Mouse (Mus musculus): ENCODE results near the gene Trpv4. TPM values are rescaled to one million over a fixed set of nuclear protein-coding genes. Genes with fewer than 3 reads are reported as not detected.
A peak's percentile ranks its signal among the peaks of the same experiment; 100 is the strongest.

Gene Trpv4
- polyA plus RNA-seq, 1 experiment: 1.5 TPM

- Histone ChIP-seq H3K9me3 (no peaks in the 10 kb centered on the region), H3K4me1 (peaks cover 71% of the 10 kb centered on the region), H3K36me3 (replicated peaks; ENCODE audit: low read length) (no peaks in the 10 kb centered on the region), H3K4me3 (replicated peaks) (no peak overlapping the region), H3K27me3 (replicated peaks) (peaks cover 80% of the 10 kb centered on the region)
- no peak for TF ChIP-seq FLI1 (IDR thresholded peaks at IDR 0.05; ENCODE audit: low read length)
- TF ChIP-seq GATA1 (IDR thresholded peaks at IDR 0.05; ENCODE audit: borderline replicate concordance, low read length): no peak
Measured at GRCm38 (mm10) chr5:114651449-114651848, 6.8 kb downstream of the Trpv4 start.

- no peaks in the 10 kb centered on the region for H3K36me3 ChIP-seq (replicated peaks; ENCODE audit: low read length)
- H3K27me3 ChIP-seq (replicated peaks): peaks cover 77% of the 10 kb centered on the region
- H3K4me3 ChIP-seq (replicated peaks): peak overlapping the region; percentile 46
- TF ChIP-seq FLI1 (IDR thresholded peaks at IDR 0.05; ENCODE audit: low read length): no peak
- no peak for TF ChIP-seq GATA1 (IDR thresholded peaks at IDR 0.05; ENCODE audit: borderline replicate concordance, low read length)
- H3K9me3 ChIP-seq: no peaks in the 10 kb centered on the region
- H3K4me1 ChIP-seq: peaks cover 73% of the 10 kb centered on the region
Measured at GRCm38 (mm10) chr5:114651002-114651401, 7.2 kb downstream of the Trpv4 start.

- no peaks in the 10 kb centered on the region for H3K9me3 ChIP-seq
- no peaks in the 10 kb centered on the region for H3K36me3 ChIP-seq (replicated peaks; ENCODE audit: low read length)
- peaks cover 87% of the 10 kb centered on the region for H3K4me1 ChIP-seq
- H3K27me3 ChIP-seq (replicated peaks): peaks cover 64% of the 10 kb centered on the region
- no peak overlapping the region for H3K4me3 ChIP-seq (replicated peaks)
- TF ChIP-seq GATA1 (IDR thresholded peaks at IDR 0.05; ENCODE audit: borderline replicate concordance, low read length) (no peak), FLI1 (IDR thresholded peaks at IDR 0.05; ENCODE audit: low read length) (no peak)
Measured at GRCm38 (mm10) chr5:114648728-114649311, 9.4 kb downstream of the Trpv4 start.

- TF ChIP-seq GATA1 (IDR thresholded peaks at IDR 0.05; ENCODE audit: borderline replicate concordance, low read length): no peak
- no peak for TF ChIP-seq FLI1 (IDR thresholded peaks at IDR 0.05; ENCODE audit: low read length)
- no peaks in the 10 kb centered on the region for H3K9me3 ChIP-seq
- peak overlapping the region; percentile 71 for H3K4me3 ChIP-seq (replicated peaks)
- H3K27me3 ChIP-seq (replicated peaks): peaks cover 62% of the 10 kb centered on the region
- H3K36me3 ChIP-seq (replicated peaks; ENCODE audit: low read length): no peaks in the 10 kb centered on the region
- H3K4me1 ChIP-seq: peaks cover 81% of the 10 kb centered on the region
Measured at GRCm38 (mm10) chr5:114647211-114647974, 10.8 kb downstream of the Trpv4 start.

GRCm38 (mm10) chr5:114645916-114646315 is 12.3 kb downstream of the Trpv4 start:
- peaks cover 67% of the 10 kb centered on the region for H3K4me1 ChIP-seq
- TF ChIP-seq FLI1 (IDR thresholded peaks at IDR 0.05; ENCODE audit: low read length) (no peak), GATA1 (IDR thresholded peaks at IDR 0.05; ENCODE audit: borderline replicate concordance, low read length) (no peak)
- no peaks in the 10 kb centered on the region for H3K9me3 ChIP-seq
- no peaks in the 10 kb centered on the region for H3K36me3 ChIP-seq (replicated peaks; ENCODE audit: low read length)
- no peak overlapping the region for H3K4me3 ChIP-seq (replicated peaks)
- H3K27me3 ChIP-seq (replicated peaks): peaks cover 65% of the 10 kb centered on the region

DNA sequence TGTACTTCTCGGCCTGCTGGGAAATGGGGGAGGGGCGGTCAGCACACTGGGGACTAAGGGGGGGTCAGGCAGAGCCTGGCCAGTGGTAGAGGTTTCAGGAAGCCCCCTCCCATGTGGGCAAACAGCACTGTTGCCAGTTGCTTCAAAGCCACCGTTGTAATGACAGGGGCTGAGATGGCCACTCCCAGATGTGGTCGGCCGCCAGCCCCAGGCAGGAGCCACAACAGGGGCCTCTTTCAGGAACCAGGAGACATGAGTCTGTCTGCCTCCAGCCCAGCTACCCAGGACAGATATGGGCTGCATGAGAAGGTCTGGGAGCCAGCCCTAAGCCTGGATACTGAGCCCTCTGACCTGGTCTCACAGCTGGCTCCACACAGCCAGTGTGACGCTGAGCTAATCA is 13.3 kb downstream of the Trpv4 start:
- TF ChIP-seq FLI1 (IDR thresholded peaks at IDR 0.05; ENCODE audit: low read length) (no peak), GATA1 (IDR thresholded peaks at IDR 0.05; ENCODE audit: borderline replicate concordance, low read length) (no peak)
- Histone ChIP-seq H3K27me3 (replicated peaks) (peaks cover 68% of the 10 kb centered on the region), H3K9me3 (no peaks in the 10 kb centered on the region), H3K36me3 (replicated peaks; ENCODE audit: low read length) (no peaks in the 10 kb centered on the region), H3K4me3 (replicated peaks) (peak overlapping the region; percentile 59), H3K4me1 (peaks cover 58% of the 10 kb centered on the region)

DNA sequence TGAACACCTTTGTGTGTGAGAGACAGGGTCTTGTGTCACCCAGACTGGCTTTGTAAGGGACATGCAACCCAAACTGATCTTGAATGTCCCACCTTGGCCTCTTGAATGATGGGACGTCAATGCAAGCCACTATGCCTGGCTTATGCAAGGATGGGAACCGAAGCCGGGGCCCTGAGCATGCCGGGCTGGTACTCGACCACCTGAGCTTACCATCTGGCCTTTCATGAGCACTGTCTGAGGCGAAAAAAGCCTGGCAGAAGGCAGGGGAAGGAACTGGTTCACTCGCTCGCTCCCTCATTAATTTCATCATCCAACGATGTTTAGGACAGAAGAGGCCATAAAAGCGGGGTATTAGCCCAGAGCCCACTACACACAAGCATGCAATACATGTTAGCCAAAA is 17.4 kb downstream of the Trpv4 start:
- no peaks in the 10 kb centered on the region for H3K36me3 ChIP-seq (replicated peaks; ENCODE audit: low read length)
- no peak overlapping the region for H3K4me3 ChIP-seq (replicated peaks)
- H3K9me3 ChIP-seq: no peaks in the 10 kb centered on the region
- peaks cover 32% of the 10 kb centered on the region for H3K4me1 ChIP-seq
- peaks cover 71% of the 10 kb centered on the region for H3K27me3 ChIP-seq (replicated peaks)
- TF ChIP-seq FLI1 (IDR thresholded peaks at IDR 0.05; ENCODE audit: low read length) (no peak), GATA1 (IDR thresholded peaks at IDR 0.05; ENCODE audit: borderline replicate concordance, low read length) (no peak)

GRCm38 (mm10) chr5:114639645-114639957 is 18.6 kb downstream of the Trpv4 start:
- Histone ChIP-seq H3K4me3 (replicated peaks) (peak overlapping the region; percentile 78), H3K36me3 (replicated peaks; ENCODE audit: low read length) (no peaks in the 10 kb centered on the region), H3K4me1 (peaks cover 20% of the 10 kb centered on the region), H3K9me3 (no peaks in the 10 kb centered on the region), H3K27me3 (replicated peaks) (peaks cover 79% of the 10 kb centered on the region)
- TF ChIP-seq GATA1 (IDR thresholded peaks at IDR 0.05; ENCODE audit: borderline replicate concordance, low read length): no peak
- no peak for TF ChIP-seq FLI1 (IDR thresholded peaks at IDR 0.05; ENCODE audit: low read length)

- H3K36me3 ChIP-seq (replicated peaks; ENCODE audit: low read length): no peaks in the 10 kb centered on the region
- H3K9me3 ChIP-seq: no peaks in the 10 kb centered on the region
- peak overlapping the region; percentile 79 for H3K4me3 ChIP-seq (replicated peaks)
- peaks cover 17% of the 10 kb centered on the region for H3K4me1 ChIP-seq
- TF ChIP-seq GATA1 (IDR thresholded peaks at IDR 0.05; ENCODE audit: borderline replicate concordance, low read length) (no peak), FLI1 (IDR thresholded peaks at IDR 0.05; ENCODE audit: low read length) (no peak)
- H3K27me3 ChIP-seq (replicated peaks): peaks cover 82% of the 10 kb centered on the region
Measured at GRCm38 (mm10) chr5:114638769-114639644, 19.2 kb downstream of the Trpv4 start.

All from megakaryocyte, embryonic 14.5 days (primary cell).